Mouse (Mus musculus) heart, postnatal 10 days (tissue): ENCODE measurements around the gene Sost. TPM values are rescaled to one million over a fixed set of nuclear protein-coding genes. Genes with fewer than 3 reads are reported as not detected.

Experiments used
- DNase-seq, 2 experiments: peaks; one replicate each; pipeline ENCODE4 v3.0.0; 2021
- intact Hi-C: fragments of 180-260 bp; cut with DNase I; formaldehyde crosslinking; loops from one replicate; pipeline ENCODE4 v1.15.1; 2025
- total RNA-seq, 2 experiments: library from RNA; stranded (reverse); gene quantifications; 2 replicates each; pipeline ENCODE4 v1.2.3; 2021

The Sost gene
- total RNA-seq, 2 experiments from 2014 or later = 1.5 to 2.2 TPM

GRCm38 (mm10) chr11:101984054-101985025 lies 17.5 kb upstream of the Sost start, which contains the start of gene Cfap97d1:
Gene Cfap97d1, plus strand, starts transcription at chr11:101984279.
- intact Hi-C loops = loop anchor here (5.0 kb wide), 1 partner anchor 153 kb away; no protein-coding TSS in a partner anchor
- peak; percentile 98 for DNase-seq

- peak in 1 of 2 experiments; percentile 24 for DNase-seq
- intact Hi-C loops = no loop called here
Observed at GRCm38 (mm10) chr11:101983431-101983921, 16.7 kb upstream of the Sost start.

GRCm38 (mm10) chr11:101982981-101983411 lies 16.2 kb upstream of the Sost start:
- intact Hi-C loops = no loop called here
- peak; percentile 49 to 51 for DNase-seq

GRCm38 (mm10) chr11:101981850-101982249 lies 15.0 kb upstream of the Sost start:
- peak; percentile 29 to 38 for DNase-seq

GRCm38 (mm10) chr11:101980603-101981157 lies 13.9 kb upstream of the Sost start:
- DNase-seq = no peak
- intact Hi-C loops = no loop called here

More at GRCm38 (mm10) chr11:101981850-101982249, 15.0 kb upstream of the Sost start:
- intact Hi-C loops = no loop called here

- intact Hi-C loops = no loop called here
- no peak for DNase-seq
Observed at GRCm38 (mm10) chr11:101979140-101979539, 12.3 kb upstream of the Sost start.

GRCm38 (mm10) chr11:101976949-101977348 lies 10.1 kb upstream of the Sost start:
- DNase-seq = no peak
- intact Hi-C loops = no loop called here

GRCm38 (mm10) chr11:101974923-101975322 lies 8.1 kb upstream of the Sost start:
- intact Hi-C loops = no loop called here
- DNase-seq = peak in 1 of 2 experiments; percentile 49

- intact Hi-C loops = no loop called here
- DNase-seq = no peak
Observed at GRCm38 (mm10) chr11:101974181-101974580, 7.4 kb upstream of the Sost start.

GRCm38 (mm10) chr11:101973496-101973895 lies 6.7 kb upstream of the Sost start:
- no peak for DNase-seq
- intact Hi-C loops = no loop called here

- no peak for DNase-seq
- intact Hi-C loops = no loop called here
Observed at GRCm38 (mm10) chr11:101972651-101973050, 5.8 kb upstream of the Sost start.

GRCm38 (mm10) chr11:101972097-101972496 lies 5.3 kb upstream of the Sost start:
- intact Hi-C loops = no loop called here
- DNase-seq = no peak

- DNase-seq = peak in 1 of 2 experiments; percentile 75
- intact Hi-C loops = no loop called here
Observed at GRCm38 (mm10) chr11:101971410-101971809, 4.6 kb upstream of the Sost start.

GRCm38 (mm10) chr11:101969835-101970234 lies 3.0 kb upstream of the Sost start:
- DNase-seq = no peak
- intact Hi-C loops = loop anchor here (1.0 to 5.0 kb wide), 2 partner anchors 51 to 158 kb away; no protein-coding TSS in a partner anchor

- intact Hi-C loops = loop anchor here (1.0 to 5.0 kb wide), 2 partner anchors 49 to 156 kb away; no protein-coding TSS in a partner anchor
Observed at GRCm38 (mm10) chr11:101968791-101969190, 2.0 kb upstream of the Sost start.

GRCm38 (mm10) chr11:101968311-101968710 lies 1.5 kb upstream of the Sost start:
- intact Hi-C loops = loop anchor here (5.0 kb wide), 1 partner anchor 156 kb away; no protein-coding TSS in a partner anchor
- DNase-seq = no peak

More at GRCm38 (mm10) chr11:101968791-101969190, 2.0 kb upstream of the Sost start:
- DNase-seq = peak; percentile 89 to 91

- intact Hi-C loops = loop anchor here (5.0 kb wide), 1 partner anchor 153 kb away; no protein-coding TSS in a partner anchor
- no peak for DNase-seq
Observed at GRCm38 (mm10) chr11:101965553-101965952, 1.3 kb downstream of the Sost start.

- DNase-seq = no peak
- intact Hi-C loops = loop anchor here (5.0 kb wide), 1 partner anchor 152 kb away; no protein-coding TSS in a partner anchor
Observed at GRCm38 (mm10) chr11:101964647-101965046, 2.2 kb downstream of the Sost start.

GRCm38 (mm10) chr11:101963473-101964291 lies 3.1 kb downstream of the Sost start:
- intact Hi-C loops = no loop called here
- DNase-seq = peak in 1 of 2 experiments; percentile 63

- intact Hi-C loops = no loop called here
- DNase-seq = no peak
Observed at GRCm38 (mm10) chr11:101963043-101963442, 3.8 kb downstream of the Sost start.
